ENCODE assay signal across 16 mouse cellular contexts in the genomic region with DNA sequence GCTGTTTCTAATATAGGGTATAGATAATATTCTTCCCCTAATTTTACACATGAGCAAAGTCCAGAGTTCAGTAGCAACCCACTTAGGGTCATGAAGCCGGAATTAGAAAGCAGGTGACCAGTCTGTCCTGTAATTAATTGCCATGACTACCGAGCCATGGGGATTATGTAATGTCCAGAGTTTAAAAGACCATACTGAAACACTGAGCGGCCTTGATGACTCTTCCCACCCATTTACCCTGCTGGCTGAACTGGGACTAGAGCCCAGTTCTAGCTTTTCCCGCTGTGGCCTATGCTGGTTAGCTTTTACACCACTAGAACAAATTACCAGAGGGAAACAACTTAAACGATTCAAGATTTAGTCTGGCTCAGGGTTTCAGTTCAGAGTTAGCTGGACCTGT.
DNase-seq lines count a peak whose midpoint lies in the region; ATAC-seq lines count a peak whose summit lies in the region.
"Had no signal": no experiment of that assay in that cellular context is flagged by ENCODE, and none has a peak within 500 bp of the region (broad histone marks: within the 10 kb centered on the region; RNA-seq: fewer than 3 reads in every experiment).

No protein-coding gene starts in this region.

- no peak for ATAC-seq in kidney, embryonic 15.5 days (replicated peaks; ENCODE audit: low FRiP score)
- ATAC-seq in heart, embryonic 12.5 days (ENCODE audit: insufficient number of reproducible peaks, low FRiP score), result no peak
- no peak for ATAC-seq in midbrain, embryonic 15.5 days (replicated peaks)
- ATAC-seq: activated CD4-positive, CD25-positive, alpha-beta regulatory T cell, adult 4 months had no signal

- H3K4me2 ChIP-seq in kidney, embryonic 15.5 days, result no peak overlapping the region
- no peak overlapping the region for H3K4me2 ChIP-seq in heart, embryonic 12.5 days
- no peak overlapping the region for H3K4me2 ChIP-seq in midbrain, embryonic 15.5 days
- H3K4me2 ChIP-seq: heart, embryonic 11.5 days had no signal

- no peak overlapping the region for H3K9ac ChIP-seq in kidney, embryonic 15.5 days
- H3K9ac ChIP-seq in heart, embryonic 12.5 days, result no peak overlapping the region
- no peak overlapping the region for H3K9ac ChIP-seq in midbrain, embryonic 15.5 days

- WGBS in kidney, embryonic 15.5 days, result 70% methylated on average over 5 of the region's 5 CpGs
- WGBS in heart, embryonic 12.5 days, result 81% methylated on average over 5 of the region's 5 CpGs
- WGBS in midbrain, embryonic 15.5 days, result 71% methylated on average over 5 of the region's 5 CpGs

- DNase-seq in kidney, adult 18-20 months, result peak; percentile 42
- peak; percentile 12 for DNase-seq in adrenal gland, postnatal 25 days
- DNase-seq in cerebellum, postnatal 10 days, result peak; percentile 21 to 38
- DNase-seq in kidney, postnatal 36 days, result peak; percentile 54 to 86
- DNase-seq in thymus, postnatal 14 days, result no peak
- DNase-seq: lung, adult 18-20 months; right cerebral cortex, adult 18-20 months; thymus, postnatal 36 days had no signal

- no peaks in the 10 kb centered on the region for H3K9me3 ChIP-seq in kidney, embryonic 15.5 days (replicated peaks)
- H3K9me3 ChIP-seq in heart, embryonic 12.5 days (replicated peaks), result no peaks in the 10 kb centered on the region
- H3K9me3 ChIP-seq in midbrain, embryonic 15.5 days, result no peaks in the 10 kb centered on the region
- H3K9me3 ChIP-seq: hindbrain, embryonic 10.5 days had no signal

- H3K4me1 ChIP-seq in kidney, embryonic 15.5 days, result peaks cover 19% of the 10 kb centered on the region
- H3K4me1 ChIP-seq in heart, embryonic 12.5 days (replicated peaks), result peaks cover 3% of the 10 kb centered on the region
- H3K4me1 ChIP-seq in midbrain, embryonic 15.5 days, result peaks cover 16% of the 10 kb centered on the region

- H3K36me3 ChIP-seq in kidney, embryonic 15.5 days, result no peaks in the 10 kb centered on the region
- H3K36me3 ChIP-seq in heart, embryonic 12.5 days, result no peaks in the 10 kb centered on the region
- H3K36me3 ChIP-seq in midbrain, embryonic 15.5 days (replicated peaks), result no peaks in the 10 kb centered on the region
- H3K36me3 ChIP-seq: hindbrain, embryonic 10.5 days had no signal

- no peaks in the 10 kb centered on the region for H3K27me3 ChIP-seq in kidney, embryonic 15.5 days
- 0 out of 2 replicates have a peak, but pooled peaks cover 8% of the 10 kb centered on the region for H3K27me3 ChIP-seq in heart, embryonic 12.5 days (replicated peaks)
- no peaks in the 10 kb centered on the region for H3K27me3 ChIP-seq in midbrain, embryonic 15.5 days (replicated peaks)

- no peak overlapping the region for H3K4me3 ChIP-seq in kidney, embryonic 15.5 days (replicated peaks)
- no peak overlapping the region for H3K4me3 ChIP-seq in heart, embryonic 12.5 days
- H3K4me3 ChIP-seq in midbrain, embryonic 15.5 days, result no peak overlapping the region
- H3K4me3 ChIP-seq: erythroblast, embryonic 14.5 days; hindbrain, embryonic 10.5 days; layer of hippocampus, adult 2 months had no signal

- no peak overlapping the region for H3K27ac ChIP-seq in kidney, embryonic 15.5 days
- no peak overlapping the region for H3K27ac ChIP-seq in heart, embryonic 12.5 days (ENCODE audit: poor library complexity, severe bottlenecking)
- no peak overlapping the region for H3K27ac ChIP-seq in midbrain, embryonic 15.5 days
- H3K27ac ChIP-seq: hindbrain, embryonic 10.5 days; layer of hippocampus, adult 2 months had no signal
